Mouse (Mus musculus) kidney, adult 9 months (tissue): ENCODE data around the gene Exosc9.

ENCODE experiments used
- DNase-seq: peaks from one replicate; pipeline ENCODE4 v3.0.0; 2022

Gene Exosc9

DNA sequence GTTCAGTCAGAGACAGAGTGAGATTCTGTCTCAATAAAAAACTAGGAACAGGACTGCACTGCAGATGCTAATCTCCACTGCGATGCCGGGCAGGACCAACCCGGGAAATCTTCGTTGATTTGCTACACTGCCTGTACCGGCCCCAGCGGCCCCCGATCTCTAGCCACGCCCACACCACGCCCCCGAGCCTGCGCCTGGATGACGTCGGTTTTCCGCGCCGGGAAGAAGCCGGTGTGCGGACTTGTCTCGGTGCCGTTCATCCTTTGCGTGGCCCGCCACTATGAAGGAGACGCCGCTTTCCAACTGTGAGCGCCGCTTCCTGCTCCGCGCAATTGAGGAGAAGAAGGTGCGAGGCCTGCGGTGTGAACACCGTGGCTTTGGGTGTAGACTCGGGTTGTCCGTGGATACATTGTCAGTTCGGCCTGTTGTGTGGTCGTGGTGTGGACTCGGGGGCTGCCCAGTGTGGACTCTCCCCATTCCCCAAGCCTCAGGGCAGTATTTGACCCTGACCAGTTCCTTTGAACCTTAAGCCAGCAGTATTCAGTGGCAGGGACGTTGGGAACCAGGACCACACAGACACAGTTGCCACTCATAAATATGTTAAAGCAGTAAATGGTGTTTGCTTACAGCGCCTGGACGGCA, at the start of gene Exosc9:
Gene Exosc9, plus strand, starts transcription at position 201 of the 642 bp plus-strand sequence.
- peak; percentile 95 for DNase-seq

DNA sequence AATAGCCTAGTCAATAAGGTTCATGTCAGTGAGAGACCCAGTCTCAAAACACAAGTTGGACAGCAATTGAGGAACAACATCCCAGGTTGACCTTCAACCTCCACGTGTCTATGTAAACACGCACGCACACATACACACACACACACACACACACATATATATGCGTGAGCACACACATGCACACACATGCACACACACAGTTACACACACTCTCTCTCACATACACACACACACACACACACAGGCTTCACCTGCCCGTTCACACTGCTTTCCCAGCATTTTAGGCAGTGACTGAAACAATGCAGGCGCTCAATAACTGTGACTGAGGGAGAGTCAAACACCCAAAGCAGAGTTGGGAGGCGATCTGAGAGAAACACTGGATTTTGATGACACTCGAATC, 47.1 kb upstream of the Exosc9 start:
- no peak for DNase-seq

DNA sequence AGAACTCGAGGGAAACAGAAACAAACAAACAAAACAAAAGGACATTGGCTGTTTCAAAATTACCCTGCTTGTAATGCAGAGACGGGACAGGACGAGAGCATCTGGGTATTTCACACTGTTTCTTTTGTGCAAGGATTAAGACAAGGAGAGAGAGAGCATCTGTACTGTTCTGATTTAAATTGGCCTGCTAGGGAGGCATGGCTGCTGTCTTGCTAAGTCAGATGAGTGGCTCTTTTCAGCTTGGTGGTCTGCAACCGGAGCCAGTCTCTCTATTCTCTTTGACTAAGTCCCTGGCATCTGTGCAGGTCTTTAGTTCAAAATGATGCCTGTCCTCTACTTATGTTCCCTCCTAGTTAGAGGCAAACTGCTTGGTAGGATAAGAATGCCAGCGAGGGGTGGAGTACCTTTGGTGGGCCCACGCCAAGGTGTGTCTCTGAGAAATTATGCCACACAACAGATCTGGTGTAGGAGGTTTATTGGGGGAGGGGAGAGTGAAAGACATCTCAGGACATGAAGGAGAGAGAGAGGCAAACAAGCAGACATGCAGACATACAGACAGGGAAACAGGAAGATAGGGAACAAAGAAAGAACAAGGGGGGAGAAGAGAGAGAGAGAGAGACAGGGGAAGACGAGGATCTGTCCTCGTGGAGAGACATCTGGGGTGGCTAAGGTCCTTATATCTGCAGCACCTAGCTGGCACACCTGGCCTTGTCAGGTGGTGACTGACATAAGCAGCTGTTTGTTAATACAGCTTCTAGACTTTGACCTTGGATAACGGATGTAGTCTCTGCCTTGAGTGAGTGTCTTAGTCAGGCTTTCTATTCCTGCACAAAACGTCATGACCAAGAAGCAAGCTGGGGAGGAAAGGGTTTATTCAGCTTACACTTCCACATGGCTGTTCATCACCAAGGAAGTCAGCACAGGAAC, 46.3 kb upstream of the Exosc9 start:
- no peak for DNase-seq

DNA sequence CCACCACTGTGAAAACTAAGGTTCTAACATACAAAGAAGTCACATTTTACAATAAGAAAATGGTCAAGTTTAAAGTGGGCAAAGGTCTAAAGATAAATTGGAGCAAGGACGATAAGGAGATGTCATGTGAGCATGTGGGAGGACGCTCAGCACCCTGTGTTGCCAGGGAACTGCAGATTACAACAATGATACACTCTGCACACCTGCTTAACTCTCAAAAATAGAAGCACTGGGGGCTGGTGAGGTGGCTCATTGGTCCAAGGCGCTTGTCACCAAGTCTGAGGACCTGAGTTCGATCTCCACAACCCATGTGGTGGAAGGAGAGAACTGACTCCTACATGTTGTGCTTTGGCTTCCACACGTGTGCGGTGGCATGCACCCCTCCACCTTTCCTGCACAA, 40.9 kb upstream of the Exosc9 start:
- DNase-seq: no peak

DNA sequence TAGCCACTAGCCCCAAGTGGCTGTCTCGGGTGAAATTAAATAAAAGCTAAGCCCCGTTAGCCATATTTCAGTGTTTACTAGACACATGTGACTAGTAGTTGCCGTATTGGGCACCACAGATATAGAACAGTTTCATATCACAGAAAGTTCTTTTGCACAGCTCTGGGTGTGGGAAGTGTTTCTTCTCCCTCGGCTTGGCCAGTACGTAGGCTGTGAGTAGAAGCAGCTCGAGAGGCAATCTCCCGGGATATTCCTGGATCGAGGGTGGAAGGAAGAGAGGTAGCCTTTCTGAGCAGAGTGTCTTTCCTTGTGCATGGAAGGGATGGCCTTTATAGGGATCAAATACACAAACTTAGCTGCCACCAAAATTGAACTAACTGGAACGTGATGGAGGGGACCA, 36.2 kb upstream of the Exosc9 start:
- no peak for DNase-seq

DNA sequence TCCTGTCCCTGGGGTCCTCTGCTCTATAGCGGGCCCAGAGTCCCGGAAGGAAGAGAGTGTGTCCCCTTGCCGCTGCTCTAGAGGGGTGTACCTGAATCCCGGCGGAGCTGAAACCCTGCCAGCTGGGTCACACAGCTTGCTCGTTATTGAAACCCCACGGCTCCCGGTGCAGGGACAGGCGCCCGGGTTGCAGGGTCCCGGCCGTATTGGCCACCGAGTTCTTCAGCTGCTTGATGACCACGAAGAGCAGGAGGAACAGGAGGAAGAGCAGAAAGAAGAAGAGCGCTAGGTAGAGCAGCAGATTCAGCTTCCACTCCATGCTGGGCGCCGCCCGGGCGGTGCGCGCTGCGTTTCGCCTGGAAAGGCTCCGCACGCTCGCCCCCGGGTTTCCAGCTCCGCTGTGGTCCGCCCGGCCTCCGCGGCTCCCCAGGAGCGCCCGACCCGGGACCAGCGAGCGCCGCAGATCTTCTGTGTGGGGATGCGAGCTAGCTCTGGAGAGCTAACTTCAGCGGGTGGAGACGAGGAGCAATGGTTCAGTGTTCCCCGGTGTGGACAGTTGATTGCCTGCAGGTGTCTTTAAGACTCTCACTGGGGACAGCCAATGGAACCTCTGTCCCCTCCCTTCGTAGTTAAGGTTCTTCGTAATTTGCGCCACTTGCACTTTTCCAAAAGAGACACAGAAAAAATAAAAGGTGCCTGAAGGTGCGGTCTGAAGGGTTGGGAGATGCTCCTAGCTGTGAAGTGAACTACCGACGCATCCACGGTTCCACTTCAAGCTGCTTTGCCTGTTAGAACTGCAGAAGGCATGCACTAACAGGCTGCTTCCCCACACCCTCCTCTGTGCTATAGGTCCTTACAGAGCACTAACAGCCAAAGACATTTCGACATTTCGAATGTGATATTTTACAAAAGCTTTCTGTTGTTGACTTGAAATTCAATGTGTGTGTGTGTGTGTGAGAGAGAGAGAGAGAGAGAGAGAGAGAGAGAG, 31.0 kb upstream of the Exosc9 start, which contains the start of gene Gm11549:
Gene Gm11549, minus strand, starts transcription at position 741 of the 988 bp plus-strand sequence.
- no peak for DNase-seq

DNA sequence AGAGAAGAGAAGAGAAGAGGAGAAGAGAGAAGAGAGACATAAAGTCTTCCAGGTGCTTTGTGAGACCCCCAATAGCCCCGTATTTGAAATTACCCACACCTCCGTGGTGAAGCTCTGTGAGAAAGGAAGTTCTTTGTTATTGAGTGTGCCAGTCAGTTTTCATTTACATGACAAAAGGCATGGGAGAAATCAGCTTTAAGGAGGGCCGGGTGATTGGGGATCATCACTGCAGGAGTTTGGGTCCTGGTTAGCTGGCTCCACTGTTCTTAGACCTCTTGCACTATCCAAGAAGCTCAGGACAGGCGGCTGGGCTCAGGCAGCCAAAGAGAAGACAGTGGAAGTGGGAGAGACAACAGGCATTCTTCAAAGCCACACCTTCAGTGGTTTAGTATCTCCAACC, 30.3 kb upstream of the Exosc9 start:
- no peak for DNase-seq

DNA sequence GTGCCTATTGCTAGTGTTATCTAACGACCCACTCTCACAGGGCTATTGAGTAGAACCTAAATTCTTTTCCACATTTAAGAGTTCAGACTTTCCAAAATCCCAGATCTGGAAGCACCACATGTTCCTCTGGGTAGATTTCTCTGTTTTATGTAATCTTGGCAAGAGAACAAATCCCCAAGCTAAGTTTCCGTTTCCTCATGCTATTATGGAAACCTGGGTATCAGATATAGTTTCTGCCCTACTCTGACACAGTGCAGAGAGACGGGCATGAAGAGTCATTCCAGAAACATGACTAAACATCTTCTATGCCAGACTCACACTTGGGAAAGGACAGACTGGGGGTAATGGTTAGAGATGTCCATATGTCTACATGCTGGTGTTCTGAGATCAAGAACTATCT, 27.9 kb upstream of the Exosc9 start:
- DNase-seq: no peak

DNA sequence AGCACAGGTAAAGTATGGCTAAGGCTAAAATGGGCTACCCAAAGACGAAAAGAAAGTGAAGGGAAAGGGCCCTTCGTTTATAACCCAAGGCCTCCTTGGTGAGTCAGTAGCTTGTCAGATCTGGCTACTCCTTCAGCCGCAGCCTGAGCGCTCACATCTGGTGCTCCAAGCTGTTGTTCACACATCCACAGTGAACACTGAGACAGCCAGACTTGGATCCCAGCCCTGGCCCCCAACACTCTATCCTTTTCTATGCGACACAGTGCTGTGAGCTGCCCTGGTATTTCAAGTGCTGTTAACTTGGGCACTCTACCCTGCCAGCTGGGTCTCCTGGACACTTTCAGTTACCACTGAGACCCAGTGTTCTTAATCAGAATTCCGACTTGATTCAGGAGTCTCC, 22.1 kb upstream of the Exosc9 start:
- no peak for DNase-seq

DNA sequence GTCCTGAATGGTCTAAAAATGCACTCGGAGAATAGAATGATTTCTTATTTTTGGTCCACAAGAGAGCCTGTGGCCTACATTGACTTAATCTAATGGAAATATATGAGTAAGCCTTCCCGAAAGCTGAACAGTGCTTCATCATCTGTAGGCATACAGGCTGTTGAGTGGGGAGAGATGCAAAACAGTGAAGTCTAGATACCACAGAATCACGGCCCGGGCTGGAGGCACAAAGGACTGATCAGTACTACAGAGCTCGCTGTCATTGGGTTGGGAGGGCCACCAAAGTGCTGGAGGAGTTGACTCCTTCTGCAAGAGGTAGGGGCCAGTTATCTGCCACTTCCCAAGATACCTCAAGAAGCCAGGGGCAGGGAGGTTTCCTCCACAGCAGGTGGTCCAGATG, 21.6 kb upstream of the Exosc9 start:
- no peak for DNase-seq

DNA sequence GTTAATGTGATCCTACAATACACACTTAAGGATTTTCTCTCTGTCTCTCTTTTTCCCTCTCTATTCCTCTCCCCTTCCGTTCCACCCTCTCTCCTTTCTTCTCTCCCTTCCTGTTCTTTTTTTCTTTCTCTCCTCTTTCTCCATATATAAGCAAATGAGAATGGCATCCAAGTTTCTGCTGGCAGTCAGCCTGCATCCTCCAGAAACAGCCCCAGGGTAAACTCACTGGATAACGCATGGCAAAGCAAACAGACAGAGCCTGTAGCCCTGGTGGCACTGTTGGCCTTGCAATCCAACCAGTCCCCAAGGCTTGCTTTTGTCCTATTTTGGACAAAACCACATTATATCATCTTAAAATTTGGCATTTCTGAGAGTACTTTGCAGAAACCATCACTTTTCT, 21.2 kb upstream of the Exosc9 start:
- DNase-seq: no peak

DNA sequence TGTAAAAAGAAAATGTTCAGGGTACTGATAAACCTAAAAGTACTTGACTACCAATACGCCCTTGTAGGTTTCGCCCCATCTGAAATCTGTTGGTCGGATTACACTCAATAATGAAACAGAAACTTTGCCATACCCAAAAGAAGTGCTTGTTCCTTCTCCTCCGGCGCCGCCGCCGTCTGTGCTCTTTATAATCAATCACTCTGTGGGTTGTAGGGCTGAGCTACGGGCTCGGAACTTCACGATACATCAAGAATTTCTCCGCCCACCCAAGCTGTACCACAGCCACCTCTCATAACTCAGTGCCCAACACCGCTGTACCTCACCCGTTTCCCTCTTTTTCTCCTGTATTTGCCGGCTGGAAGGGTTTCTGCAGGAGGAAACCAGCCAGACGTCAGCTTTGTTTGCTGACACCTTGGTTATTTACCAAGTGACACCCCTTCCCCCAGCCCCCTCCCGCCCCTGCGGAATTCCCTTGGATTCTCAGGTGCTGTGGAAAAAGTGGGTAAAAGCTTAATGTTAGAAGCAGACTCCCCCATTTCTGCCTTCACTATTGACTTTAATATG, 20.3 kb upstream of the Exosc9 start:
- no peak for DNase-seq

DNA sequence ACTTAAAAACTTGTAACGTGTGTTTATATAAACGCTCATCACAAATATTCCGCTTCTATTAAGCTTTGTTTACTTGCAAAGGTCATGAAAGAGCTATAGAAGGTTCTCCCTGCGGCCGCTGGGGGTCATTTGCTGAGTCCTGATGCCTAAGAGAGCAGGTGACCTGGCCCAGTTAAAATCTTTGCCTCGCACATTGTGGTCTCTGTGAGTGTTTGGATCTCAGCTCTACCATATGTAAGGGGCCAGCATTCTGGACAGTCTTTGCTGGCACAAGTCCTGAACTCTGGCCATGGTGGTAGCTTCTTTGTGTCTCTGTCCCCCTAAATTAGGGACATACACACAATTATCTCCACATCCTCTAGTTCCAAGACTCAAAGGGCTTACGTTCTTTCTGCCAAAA, 19.7 kb upstream of the Exosc9 start:
- no peak for DNase-seq

DNA sequence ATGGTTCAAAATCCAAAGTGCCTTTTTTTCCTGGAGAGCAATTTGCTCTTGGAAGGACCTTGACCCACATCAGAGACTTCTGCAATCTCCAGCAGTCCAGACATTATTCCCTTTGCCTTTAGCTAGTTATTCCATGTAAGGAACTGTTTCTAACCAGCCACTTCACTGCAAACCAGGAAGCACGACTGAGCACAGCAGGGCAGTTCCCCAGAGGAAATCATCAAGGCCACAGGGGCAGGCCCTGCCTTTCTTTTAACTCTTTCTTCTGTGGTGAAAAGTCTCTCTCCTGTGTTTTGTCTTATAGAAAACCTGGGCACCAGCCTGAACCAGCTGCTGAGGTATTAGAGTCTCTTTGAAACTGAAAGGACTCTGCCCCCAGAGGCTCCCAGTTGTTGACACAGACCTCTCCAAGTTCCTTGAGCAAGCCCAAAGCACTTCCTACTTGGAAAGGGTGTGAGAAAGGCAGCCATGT, 19.2 kb upstream of the Exosc9 start:
- no peak for DNase-seq

DNA sequence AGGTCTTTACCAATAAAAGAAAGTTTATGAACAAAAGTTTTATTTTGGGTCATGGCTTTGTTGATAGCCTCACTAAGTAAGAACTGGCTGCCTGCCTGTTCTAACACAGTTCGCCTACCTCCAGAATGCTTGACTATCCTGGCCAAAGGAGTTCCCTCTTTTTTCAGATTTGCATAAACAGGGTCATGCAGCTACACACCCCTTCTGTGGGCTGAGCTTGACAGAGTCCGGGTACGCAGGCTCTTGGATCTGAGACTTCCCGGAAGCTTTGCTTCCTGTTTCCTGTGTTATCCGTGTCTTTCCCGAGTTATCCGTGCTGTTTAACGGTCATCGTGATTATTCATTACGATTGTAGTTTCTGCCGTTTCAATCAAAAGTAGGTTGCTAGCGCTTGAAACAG, 16.4 kb upstream of the Exosc9 start:
- no peak for DNase-seq

DNA sequence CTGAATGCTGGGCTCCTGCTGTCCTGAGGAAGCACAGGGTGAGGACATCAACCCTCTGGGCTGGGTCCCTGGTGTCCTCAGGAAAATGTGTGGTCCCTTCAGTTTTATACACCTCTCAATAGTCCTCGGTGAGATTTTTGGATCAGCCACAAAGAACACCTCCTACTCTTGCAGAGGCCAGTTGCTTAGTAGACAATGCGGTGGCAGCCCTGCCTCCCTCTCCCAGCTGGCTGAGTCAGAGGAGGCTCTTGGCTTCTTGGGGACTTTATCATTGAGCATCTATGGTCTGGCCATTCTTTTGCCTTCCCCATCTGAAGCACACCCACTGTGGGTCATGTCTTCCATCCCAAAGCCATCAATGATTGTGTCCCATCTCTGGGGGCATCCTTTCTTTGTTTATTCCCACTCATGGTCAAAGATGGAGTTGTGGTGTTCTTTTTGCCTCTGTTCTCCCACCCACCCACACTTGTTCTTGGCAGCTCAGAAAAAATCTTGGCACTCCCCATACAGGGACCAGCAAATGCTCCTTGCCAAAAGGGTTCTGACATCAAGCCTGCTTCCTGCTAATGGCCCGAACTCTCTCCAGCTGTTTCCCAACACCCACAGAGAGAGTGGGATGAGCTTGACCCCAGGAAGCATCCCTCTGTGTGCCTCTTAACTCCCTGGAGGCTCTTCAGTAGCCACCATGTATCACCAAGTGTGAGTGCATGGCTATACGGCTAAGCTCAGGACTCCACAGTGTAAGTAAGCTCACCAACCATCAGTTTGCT, 14.5 kb upstream of the Exosc9 start:
- no peak for DNase-seq

DNA sequence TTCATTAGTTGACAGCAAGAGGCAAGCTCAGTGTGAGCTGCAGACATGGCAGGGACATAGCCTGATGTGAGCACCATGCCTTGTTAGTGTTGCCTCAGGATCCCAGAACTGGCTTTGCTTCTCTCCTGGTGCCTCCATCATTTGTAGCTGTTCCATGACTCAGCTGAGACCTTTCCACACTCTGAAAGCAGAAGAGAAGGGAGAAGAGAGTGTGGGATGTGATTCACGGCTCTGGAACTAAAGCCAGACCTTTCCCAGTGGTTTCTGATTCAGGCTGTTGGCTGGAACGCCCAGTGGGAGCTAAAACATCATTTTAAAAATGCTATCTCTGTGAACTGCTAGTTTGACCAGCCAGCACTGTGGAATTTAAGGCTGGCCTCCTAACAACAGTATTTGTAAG, 11.7 kb upstream of the Exosc9 start:
- DNase-seq: no peak

DNA sequence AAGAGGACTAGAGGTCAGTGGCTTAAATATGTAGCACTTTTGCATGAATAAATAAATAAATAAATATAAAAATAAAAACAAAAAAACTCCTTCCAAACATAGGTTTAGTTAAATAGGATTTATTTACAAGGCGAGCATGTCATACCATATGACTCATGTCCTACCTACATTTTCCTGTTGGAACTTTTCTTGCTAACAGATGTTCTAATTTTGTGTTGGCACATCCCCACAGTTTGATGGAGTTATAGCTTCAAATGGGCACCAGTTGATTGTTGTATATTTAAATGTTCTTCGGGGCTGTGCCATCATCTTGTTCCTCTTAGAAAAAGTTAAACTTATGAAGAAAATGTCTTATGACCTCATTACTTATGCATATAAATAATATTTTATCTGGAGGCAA, 11.0 kb upstream of the Exosc9 start:
- DNase-seq: no peak

DNA sequence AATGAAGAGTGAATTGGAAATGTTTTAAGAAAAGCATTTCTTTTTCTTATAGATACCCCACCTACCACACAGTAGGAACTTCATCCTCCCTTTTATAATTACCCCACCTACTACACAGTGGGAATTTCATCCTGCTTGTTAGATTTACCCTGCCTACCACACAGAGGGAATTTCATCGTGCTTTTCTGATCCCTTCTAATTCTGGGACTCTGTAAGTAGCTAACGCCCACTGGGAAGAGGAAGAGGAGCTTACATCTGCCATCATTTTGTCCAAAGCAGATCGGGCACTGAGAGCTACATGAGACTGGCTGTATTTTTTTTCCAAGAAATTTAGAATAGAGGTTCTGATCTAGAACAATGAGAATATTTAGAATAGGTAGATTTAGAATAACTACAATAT, 7.4 kb upstream of the Exosc9 start:
- no peak for DNase-seq

DNA sequence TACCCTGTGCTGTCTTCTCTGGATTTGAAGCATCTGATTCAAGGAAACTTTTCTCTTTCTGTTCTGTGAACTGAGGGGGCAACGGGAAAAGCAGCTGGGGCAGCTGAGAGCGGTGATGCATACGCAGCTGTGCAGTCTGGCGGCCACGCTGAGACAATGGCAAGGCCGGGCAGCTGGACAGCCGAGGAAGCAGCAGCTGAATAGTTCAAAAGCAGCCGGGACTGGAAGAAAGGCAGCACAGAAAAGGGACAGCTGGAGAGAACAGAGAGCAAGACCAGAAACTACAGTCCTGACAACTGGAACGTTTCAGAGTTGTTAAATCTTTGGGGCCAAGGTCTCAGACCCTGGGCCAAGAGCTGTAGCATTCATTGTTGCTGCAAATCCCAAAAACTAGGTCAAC, 1.1 kb upstream of the Exosc9 start:
- DNase-seq: no peak

DNA sequence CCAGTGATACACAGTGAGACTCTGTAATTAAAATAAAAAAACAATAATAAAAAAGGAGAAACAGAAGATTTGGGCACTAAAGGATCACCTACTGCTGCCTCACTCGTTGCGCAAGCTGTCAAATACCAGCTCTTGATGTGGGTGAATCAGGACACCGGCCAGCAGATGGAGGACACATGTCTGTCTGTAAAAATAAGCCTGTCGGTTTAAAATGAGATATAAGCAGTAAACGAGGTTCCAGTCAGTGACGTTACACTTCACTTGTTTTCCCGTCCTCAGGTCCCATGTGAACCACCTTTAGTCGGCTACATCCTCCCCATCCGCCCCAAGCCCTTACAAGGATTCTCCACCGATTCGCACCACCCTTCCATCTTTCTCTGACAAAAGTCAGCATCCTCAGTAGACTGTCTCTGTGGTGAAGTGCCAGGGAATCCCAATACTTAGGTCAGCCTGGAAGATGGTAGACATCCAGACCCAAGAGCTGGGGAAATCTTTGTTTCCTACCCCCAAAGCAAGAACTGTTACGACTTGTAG, 488 bp upstream of the Exosc9 start:
- DNase-seq: no peak

DNA sequence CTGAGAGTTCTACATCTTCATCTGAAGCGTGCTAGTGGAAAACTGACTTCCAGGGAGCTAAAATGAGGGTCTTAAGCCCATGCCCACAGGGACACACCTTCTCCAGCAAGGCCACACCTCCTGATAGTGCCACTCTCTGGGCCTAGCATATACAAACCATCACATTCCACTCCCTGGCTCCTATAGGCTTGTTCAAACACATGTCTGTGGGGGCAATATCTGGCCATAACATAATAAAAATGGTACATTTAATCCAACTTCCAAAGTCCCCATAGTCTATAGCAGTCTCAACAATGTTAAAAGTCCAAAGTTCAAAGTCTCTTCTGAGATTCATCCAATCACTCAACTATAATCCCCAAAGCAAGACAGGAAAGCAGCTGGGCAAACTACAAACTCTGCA, 5.2 kb downstream of the Exosc9 start:
- no peak for DNase-seq
